Mouse (Mus musculus) bone marrow, adult 2 months (tissue): Measurements from ENCODE around the gene Vamp5. TPM values are rescaled to one million over a fixed set of nuclear protein-coding genes. Genes with fewer than 3 reads are reported as not detected.

Source experiments
- H3K27ac ChIP-seq: fragments of 200-500 bp; 2 replicates; pipeline ENCODE4 v1.5.1; 2012; ENCODE audit warnings: low read depth, mild to moderate bottlenecking, control low read depth, inconsistent platforms, low read length; ENCODE audit not compliant: control insufficient read depth, poor library complexity, insufficient read depth
- H3K4me1 ChIP-seq: fragments of 200-500 bp; 2 replicates; pipeline ENCODE4 v1.6.1; 2011; ENCODE audit warnings: low read length; ENCODE audit not compliant: control insufficient read depth, insufficient read depth
- H3K4me3 ChIP-seq: fragments of 200-500 bp; replicated peaks from 2 replicates; pipeline ENCODE3; 2011; ENCODE audit warnings: mild to moderate bottlenecking, low read depth, low read length, control low read depth; ENCODE audit not compliant: control insufficient read depth
- CTCF ChIP-seq: fragments of 200-500 bp; IDR thresholded peaks from 2 replicates; pipeline ENCODE4 v1.5.1; 2011; ENCODE audit warnings: low read length, control low read depth; ENCODE audit not compliant: control insufficient read depth, insufficient read depth
- POLR2A ChIP-seq: fragments of 200-500 bp; IDR thresholded peaks from 2 replicates; pipeline ENCODE4 v1.6.1; 2011; ENCODE audit warnings: low read depth, mild to moderate bottlenecking, control low read depth, low read length, borderline replicate concordance; ENCODE audit not compliant: control insufficient read depth
- WGBS: fragments of 180-500 bp; shearing (Covaris S2); methylation state at CpG from one replicate; pipeline ENCODE4 v1.1.7; 2018; 5-methylcytosine and 5-hydroxymethylcytosine counted together
- polyA plus RNA-seq: library from polyadenylated mRNA; stranded (reverse); fragments of >200 nt; gene quantifications from 2 replicates; pipeline ENCODE4 v1.2.4, GENCODE M21; 2011; ENCODE audit warnings: low replicate concordance; ENCODE audit not compliant: missing spikeins, insufficient read depth, insufficient read length

The Vamp5 gene
- polyA plus RNA-seq, 1 experiment = 96.2 TPM

DNA sequence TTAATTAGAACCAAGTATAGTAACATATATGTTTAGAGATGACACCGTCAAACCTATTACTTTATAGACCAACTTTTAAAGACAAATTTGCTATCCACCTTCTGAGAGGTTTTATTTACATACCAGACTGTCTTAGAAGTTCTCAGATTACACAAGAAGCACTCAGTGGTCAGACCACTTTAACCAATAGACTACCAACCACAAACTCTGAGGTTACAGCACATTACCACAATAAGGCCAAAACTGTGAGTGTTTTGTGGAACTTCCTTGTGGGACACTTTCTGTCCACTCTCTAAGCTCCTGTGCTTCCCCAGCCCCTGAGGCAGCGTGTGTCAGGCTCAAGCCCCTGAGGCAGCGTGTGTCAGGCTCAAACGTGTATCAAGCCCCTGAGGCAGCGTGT is 51.2 kb downstream of the Vamp5 start:
- Histone ChIP-seq H3K4me1 (peaks cover 7% of the 10 kb centered on the region; the same call in 1 of the 2 replicates), H3K27ac (no peak overlapping the region; the same call in 1 of the 2 replicates), H3K4me3 (no peak overlapping the region)
- 69% methylated on average over 5 of the region's 5 CpGs for WGBS
- TF ChIP-seq POLR2A (no peak), CTCF (no peak)

DNA sequence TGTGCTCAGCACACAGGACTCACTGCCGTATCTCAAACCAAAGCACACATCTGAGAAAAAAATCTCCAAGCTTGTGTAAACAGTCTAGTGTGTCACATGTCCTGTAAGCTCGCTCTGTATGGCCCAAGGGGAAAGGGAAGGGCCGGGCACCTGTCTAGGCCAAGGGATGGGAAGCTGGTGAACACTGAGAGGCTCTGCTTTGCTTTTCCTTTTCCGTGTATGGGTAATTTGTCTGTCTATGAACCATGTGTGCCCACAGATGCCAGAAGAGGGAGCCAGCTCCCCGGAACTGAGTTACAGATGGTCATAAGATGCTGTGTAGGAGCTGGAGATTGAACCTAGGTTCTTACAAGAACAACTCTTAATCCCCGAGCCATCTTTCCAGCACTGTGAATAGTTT is 54.0 kb downstream of the Vamp5 start:
- TF ChIP-seq CTCF (peak; percentile 68), POLR2A (no peak)
- WGBS = 64% methylated on average over 6 of the region's 6 CpGs
- Histone ChIP-seq H3K4me1 (peaks cover 6% of the 10 kb centered on the region; the same call in 1 of the 2 replicates), H3K27ac (no peak overlapping the region), H3K4me3 (no peak overlapping the region)

DNA sequence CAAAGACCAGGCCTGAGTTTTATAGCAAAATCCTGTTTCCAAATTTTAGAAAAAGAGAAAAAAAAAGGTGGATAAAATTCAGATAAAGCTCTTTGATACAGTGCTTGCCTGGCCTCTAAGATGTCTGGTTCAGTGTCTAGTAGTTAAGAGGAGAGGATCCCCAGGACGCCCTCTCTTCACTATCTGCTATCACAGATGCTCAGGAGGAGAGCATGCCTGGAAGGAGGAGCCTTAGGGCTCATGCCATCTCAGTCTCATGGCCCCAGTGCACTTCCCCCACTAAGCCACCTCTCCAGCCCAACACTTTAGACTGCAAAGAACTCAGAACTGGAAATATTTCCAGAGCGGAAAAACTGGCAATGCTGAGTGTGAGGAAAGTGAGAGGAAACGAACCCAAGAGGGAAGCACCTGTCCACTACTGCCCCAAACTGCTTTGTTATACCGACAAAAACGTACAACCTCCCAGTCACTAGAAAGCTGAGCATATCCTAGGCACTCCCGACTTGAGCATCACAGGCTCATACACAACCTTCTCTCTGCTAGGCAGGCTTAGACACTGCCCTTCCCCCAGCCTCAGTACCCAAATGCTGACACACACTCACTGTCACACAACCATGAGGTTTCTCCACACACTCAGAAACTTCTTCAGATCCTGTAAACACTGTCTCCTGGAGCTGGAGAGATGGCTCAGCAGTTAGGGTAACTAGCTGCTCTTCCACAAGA is 56.3 kb downstream of the Vamp5 start:
- no peak overlapping the region for H3K27ac ChIP-seq
- H3K4me1 ChIP-seq = peaks cover 4% of the 10 kb centered on the region; the same call in 1 of the 2 replicates
- WGBS = 82% methylated on average over 6 of the region's 6 CpGs
- TF ChIP-seq POLR2A = no peak
- no peak for TF ChIP-seq CTCF
- H3K4me3 ChIP-seq = no peak overlapping the region

DNA sequence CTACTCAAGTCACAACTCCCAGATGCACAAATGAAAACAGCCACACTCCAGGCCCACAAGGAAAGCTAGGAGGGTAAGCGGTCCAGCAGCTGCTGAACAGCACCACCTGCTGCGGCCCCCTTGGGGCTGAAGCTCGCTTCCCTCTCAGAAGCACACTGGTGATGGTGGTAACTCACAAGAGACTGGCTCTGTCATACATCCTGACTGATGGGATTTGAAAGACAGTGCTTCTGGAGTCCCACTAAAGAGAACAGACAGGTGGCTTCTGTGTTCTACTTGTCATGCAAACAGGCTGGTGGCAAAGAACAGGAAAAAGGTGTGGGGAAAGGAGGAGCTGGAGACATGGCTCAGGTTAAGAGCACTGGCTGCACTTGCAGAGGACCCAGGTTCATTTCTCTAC is 57.3 kb downstream of the Vamp5 start:
- TF ChIP-seq POLR2A = no peak
- no peak for TF ChIP-seq CTCF
- H3K4me3 ChIP-seq = no peak overlapping the region
- 96% methylated on average over 3 of the region's 3 CpGs for WGBS
- H3K27ac ChIP-seq = no peak overlapping the region
- no peaks in the 10 kb centered on the region for H3K4me1 ChIP-seq

DNA sequence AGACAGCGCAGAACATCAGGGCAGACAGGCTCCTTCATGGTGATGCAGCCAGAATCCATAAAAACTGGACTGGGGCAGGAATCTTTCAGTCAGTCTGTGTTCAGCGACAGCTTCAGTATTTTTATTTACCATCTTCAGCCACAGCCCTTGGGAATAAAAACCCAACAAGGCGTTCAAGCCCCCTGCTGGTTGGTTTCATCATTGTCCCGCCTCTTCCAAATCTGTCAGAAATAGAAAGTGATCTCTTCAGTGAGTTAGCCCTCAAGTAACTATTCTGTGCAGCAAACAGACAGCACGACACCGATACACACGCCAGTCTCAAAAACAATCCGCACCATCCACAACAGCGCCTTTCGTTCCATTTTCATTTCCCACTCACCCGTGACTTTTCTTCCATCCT is 61.2 kb downstream of the Vamp5 start:
- no peak overlapping the region for H3K27ac ChIP-seq
- WGBS = 66% methylated on average over 11 of the region's 11 CpGs

More for the DNA sequence above, 61.2 kb downstream of the Vamp5 start:
- Histone ChIP-seq H3K4me3 (no peak overlapping the region), H3K4me1 (no peaks in the 10 kb centered on the region)
- TF ChIP-seq CTCF = no peak
- TF ChIP-seq POLR2A = no peak

Other genes with a start within 250 kb of the Vamp5 start
- gene Atoh8, start 144.9 kb downstream of the Vamp5 start, polyA plus RNA-seq = 0.56 and 1.9 TPM in 2 replicates
- not detected in 2 replicates for gene Sftpb, start 75.9 kb downstream of the Vamp5 start, polyA plus RNA-seq
- 30.0 and 53.7 TPM in 2 replicates for gene Usp39, start 35.3 kb downstream of the Vamp5 start, polyA plus RNA-seq
- gene 0610030E20Rik, start 33.2 kb downstream of the Vamp5 start, polyA plus RNA-seq = 12.9 and 21.8 TPM in 2 replicates
- gene Tmem150a, start 25.0 kb downstream of the Vamp5 start, polyA plus RNA-seq = 2.2 and 10.2 TPM in 2 replicates
- 62.6 and 104 TPM in 2 replicates for gene Rnf181, start 13.5 kb downstream of the Vamp5 start, polyA plus RNA-seq
- 483 and 542 TPM in 2 replicates for gene Vamp8, start 10.2 kb upstream of the Vamp5 start, polyA plus RNA-seq
- 2.6 and 8.1 TPM in 2 replicates for gene Ggcx, start 33.8 kb upstream of the Vamp5 start, polyA plus RNA-seq
- 69.9 and 85.8 TPM in 2 replicates for gene Mat2a, start 59.1 kb upstream of the Vamp5 start, polyA plus RNA-seq
- gene Sh2d6, start 141.2 kb upstream of the Vamp5 start, polyA plus RNA-seq = not detected in 2 replicates
- gene Capg, start 163.9 kb upstream of the Vamp5 start, polyA plus RNA-seq = 16.4 and 60.4 TPM in 2 replicates
- 2.7 and 5.2 TPM in 2 replicates for gene Elmod3, start 217.9 kb upstream of the Vamp5 start, polyA plus RNA-seq
- 1.3 and 4.0 TPM in 2 replicates for gene Retsat, start 218.0 kb upstream of the Vamp5 start, polyA plus RNA-seq
- gene Tgoln1, start 236.5 kb upstream of the Vamp5 start, polyA plus RNA-seq = 6.4 and 13.5 TPM in 2 replicates